Mouse (Mus musculus) heart, adult 8-10 months (tissue): ENCODE measurements around the gene Atg4d. TPM values are rescaled to one million over a fixed set of nuclear protein-coding genes. Genes with fewer than 3 reads are reported as not detected.
A peak's percentile ranks its signal among the peaks of the same experiment; 100 is the strongest.
"Not testable (repeated sequence)": the region's sequence is repeated elsewhere in the genome, so short reads cannot be mapped to it uniquely, and the experiment has no call there.

Experiments used
- DNase-seq: peaks from one replicate; pipeline ENCODE4 v3.0.0; 2022; ENCODE audit warnings: low spot score
- total RNA-seq, 4 experiments: library from RNA; stranded (reverse); gene quantifications; 2 replicates each; pipeline ENCODE4 v1.2.4; 2022

Gene Atg4d
- total RNA-seq, 4 experiments from 2014 or later, result 87.0 to 105 (median 93.5) TPM

DNA sequence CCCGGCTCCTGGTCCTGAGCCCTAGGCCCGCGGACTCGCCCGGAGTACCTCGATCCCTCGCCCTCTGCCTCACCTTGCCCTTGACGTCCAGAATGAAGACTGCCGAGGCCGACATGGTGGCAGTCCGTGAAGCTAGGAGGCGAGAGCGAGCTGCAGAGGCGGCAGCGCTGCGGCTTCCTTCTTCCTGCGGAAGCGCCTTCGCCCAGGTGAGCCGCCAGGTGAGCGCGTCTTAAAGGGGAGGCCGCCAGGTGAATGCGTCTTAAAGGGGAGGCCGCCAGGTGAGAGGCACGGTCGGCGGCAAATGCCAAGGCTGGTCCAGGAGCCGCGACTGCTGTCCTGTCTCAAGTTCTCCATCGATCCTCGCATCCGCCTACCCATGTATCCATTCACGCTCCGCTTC lies 47.0 kb downstream of the Atg4d start, which contains the start of gene Ap1m2:
Gene Ap1m2, minus strand, starts transcription at position 204 of the 400 bp plus-strand sequence.
- no peak for DNase-seq

DNA sequence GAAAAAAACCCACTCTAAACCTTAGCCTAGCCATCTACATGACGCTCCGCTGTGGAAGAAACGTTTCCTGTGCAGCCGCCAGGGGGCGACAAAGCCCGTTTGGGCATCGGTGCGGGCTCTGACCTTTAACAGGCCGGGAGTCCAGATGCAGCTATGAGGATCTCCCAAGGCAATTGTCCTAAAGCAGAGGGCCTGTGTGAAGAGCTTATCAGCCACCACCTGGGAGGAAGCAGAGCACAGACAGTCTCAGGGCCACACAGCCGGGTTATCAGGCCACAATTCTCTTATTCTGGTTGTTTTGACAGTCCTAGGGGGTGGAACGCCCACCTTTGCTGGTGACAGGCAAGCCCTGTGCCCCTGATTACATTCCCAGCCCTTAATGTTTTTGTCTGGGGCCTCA lies 48.3 kb downstream of the Atg4d start:
- DNase-seq, result peak; percentile 89

DNA sequence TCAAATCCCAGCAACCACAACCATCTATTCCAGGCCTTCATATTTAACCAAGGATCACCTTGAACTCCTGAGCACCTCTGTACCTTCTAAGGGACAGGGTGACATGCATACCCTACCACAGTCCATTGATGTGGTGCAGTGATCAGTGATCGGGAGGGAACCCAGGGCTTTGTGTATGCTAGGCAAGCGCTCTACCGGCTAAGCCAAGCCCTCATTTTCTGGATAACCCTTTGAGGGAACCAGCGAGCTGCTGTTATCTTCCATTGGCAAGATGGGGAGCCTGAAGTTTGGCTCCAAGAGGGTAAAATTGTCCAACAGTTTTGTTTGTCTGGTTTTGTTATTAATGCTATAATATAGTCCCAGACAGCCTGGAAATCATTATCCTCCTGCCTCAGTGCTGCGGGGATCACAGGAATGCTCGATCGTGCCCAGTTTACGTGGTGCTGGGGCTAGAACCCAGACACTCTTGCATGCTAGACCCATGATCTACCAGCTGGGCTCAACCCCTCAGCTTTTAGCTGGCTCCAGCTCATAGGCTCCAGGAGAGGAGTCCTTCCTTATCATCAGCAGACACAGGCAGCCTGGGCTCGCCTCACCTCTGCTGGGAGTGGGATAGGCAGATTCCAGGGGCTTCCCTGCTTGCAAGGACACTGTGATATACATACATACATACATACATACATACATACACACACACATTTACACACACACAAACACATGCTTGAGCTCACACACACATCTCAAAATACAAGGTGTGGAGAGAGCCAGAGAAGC lies 49.5 kb downstream of the Atg4d start:
- no peak for DNase-seq

DNA sequence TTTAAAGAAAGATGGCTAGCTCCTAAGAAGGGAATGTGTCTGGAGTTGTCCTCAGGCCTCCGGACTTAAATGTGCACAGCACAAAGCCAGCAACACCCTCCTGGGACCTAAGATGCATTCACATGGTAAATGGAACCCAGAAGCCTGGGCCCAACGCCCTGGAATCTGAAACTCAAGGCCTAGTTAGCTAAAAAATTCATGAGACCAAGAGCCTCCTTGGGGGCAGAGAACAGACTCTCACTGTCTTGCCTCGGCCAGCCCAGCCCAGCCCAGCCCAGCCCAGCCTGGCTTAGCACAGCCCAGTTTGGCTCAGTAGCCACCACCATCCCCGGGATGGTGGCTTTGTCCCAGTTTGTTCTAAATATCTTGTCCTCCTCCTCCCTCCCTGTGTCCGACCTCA lies 50.3 kb downstream of the Atg4d start:
- DNase-seq, result no peak

DNA sequence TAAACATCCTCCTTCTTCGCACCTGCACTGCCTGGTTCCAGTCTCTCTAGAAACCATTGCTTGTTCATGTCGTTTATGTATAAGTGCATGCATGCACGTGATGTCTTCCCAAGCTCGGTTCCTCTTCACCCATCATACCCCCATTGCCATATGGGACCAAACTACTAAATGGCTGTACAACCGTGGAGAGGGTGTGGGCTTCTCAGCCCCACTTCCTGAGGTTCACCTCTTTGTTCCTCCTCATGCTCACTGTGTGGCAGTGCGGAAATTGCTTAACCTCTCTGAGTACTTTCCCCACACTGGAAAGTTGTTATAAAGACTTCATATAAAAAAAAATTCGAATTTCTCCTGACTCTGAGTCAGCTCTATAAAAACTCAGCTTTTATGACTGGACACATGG lies 51.6 kb downstream of the Atg4d start:
- no peak for DNase-seq

DNA sequence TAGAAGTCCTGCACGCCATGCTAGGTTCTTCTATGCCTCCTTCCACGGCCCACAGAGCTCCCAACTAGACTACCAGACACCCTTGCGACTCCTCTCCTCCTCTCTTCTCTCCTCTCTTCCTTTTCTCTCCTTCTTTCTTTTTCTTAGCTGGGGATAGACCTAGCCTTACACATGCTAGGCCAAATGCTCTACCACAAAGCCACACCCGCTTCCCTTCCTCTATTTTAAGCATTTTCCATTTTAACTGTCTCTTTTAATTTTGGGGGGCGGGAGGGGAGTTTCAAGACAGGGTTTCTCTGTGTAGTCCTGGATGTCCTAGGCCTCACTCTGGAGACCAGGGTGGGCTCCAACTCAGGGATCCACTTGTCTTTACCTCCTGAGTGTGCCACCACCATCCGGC lies 53.7 kb downstream of the Atg4d start:
- DNase-seq, result no peak

DNA sequence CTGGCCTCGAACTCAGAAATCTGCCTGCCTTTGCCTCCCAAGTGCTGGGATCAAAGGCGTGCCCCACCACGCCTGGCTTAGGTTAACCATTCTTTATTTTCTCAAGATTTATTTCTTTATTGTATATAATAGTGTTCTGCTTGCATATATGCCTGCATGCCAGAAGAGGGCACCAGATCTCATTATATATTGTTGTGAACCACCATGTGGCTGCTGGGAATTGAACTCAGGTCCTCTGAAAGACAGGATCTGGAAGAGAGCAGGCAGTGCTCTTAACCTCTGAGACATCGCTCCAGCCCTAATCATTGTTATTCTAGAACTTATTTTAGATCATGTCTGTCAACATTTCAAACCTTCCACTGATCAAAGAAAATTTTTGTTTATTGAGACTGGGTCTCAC lies 54.4 kb downstream of the Atg4d start:
- no peak for DNase-seq

DNA sequence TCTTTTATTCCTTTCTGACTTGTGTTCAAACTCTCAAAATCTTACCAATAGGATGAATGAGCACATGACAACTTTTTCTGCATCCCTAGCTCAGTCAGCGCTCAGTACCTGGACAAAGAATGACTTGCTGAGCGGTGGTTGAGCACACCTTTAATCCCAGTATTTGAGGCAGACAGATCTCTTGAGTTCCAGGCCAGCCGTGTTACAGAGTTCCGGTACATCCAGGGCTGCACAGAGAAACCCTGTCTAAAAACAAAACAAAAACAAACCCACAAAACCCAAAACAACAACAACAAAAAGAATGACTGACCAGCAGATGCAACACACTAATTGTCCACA lies 55.2 kb downstream of the Atg4d start:
- DNase-seq, result no peak

DNA sequence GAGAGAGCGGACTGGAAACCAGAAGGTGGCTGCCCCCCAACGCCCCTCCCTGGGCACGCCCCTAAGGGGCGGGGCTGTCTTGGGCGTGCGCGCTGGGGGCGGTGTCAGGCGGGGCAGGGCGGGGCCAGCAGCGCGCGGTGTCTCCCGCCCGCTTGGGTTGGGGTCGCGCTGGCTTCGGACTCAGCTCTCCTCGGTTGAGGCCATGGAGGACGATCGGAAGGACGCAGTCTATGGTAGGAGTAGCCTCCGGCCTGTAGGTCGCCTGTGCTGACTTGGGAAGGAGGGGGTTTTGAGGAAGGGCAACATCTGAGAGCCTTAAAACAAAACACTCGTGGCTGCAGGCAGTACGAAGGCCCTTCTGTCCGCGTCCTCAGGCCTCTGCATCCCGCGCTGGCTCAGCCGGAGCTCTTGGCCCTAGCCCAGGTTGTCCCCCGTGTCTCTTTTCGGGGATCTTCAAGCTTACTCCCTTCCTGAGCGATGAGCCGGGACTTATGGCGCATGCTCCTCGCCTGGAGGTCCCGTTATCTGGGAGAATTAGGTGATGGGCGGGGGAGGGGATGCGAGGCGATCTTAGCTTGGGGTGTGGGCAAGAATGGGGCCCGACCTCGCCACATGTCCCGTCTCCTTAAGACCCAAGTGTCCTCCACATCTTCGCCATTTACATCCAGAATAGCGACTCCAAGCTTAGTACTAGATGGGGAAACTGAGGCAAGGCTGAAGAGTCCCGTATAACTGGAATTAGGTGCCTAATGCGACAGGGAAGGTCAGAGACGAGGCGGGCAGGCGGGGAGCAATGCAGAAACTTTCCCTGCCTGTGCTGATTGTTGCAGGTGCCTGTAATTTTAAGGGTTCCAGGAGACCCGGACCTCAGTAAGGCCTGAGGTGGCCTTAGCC lies 55.8 kb downstream of the Atg4d start, which contains the start of gene Slc44a2:
Gene Slc44a2, plus strand, starts transcription at position 80 of the 894 bp plus-strand sequence.
- peak; percentile 86 for DNase-seq

DNA sequence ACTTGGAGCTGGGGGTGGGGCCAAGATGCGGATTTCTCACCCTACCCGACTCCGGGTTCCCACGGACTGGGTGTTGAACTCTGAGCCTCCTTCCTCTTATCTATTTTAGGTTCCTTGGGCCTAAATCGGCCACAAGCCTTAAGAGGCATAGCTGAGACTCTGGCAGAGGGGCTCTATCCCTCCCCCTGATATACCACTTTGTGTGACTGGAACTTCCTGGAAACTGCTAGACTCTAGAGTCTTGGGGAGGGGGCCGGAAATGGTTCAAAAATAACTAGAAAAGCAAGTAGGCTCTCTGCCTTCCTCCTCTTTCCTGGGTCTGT lies 56.4 kb downstream of the Atg4d start:
- peak; percentile 59 for DNase-seq

DNA sequence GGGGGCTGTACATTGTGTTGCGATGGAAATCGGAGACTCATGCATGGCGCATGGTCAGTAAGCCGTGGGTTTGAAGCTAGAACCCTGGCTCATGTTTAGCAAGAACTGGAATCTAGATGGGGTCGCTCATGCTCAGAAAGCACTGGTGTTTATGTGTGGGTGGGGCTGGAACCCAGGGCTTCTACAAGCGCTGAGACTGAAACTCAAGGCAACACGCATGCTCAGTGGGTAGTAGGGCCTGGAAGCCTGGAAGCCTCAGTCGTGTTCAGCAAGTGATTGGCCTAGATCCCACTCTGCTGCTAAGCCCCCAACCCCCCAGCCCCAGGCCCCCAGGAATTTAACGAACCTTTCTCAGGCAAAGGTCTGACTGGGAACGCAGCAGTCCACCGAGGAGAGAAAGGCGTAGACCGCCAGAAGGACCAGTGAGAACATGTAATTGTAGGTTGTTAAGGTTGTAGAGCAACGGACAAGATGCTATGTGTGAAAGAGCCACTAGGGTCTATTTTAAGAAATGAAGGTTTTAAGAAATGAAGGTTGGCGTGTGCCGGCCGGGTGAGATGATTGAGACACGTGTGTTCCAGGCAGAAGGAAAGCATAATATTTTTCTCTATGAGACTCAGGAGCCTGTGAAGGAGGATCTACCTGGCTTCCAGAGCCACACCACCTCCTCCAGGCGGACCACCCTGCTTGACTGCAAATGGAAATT lies 57.3 kb downstream of the Atg4d start:
- no peak for DNase-seq

DNA sequence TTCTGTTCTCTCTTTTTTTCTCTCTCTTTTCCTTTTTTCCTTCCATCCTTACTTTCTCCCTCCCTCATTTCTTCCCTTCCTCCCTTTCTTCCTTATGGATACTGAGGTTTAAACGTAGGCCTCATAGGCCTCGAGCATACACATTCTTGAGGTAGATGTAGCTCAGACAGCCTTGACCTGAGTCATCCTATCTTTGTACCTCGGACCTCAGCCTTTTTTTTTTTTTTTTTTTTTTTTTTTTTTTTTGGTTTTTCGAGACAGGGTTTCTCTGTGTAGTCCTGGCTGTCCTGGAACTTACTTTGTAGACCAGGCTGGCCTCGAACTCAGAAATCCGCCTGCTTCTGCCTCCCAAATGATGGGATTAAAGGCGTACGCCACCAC lies 57.8 kb downstream of the Atg4d start:
- DNase-seq, result not testable (repeated sequence)

DNA sequence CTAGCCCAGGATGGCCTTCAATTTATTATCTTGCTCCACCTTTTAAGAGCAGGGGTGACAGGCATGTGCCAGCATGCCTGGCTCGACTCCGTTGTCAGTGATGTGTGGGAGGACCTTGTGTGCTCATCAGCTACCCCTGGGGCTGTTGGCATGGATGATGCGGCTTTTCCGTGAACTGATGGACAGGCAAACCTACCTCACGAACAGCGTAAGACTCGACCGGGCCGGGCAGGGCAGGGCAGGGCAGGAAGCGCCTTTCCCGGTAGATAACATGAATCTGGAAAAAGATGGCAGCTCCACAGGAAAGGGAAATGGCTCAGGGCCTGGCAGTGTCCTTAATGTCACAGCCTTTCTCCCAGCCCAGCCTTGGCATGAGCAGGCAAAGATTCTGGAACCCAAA lies 59.2 kb downstream of the Atg4d start:
- DNase-seq, result no peak

Other genes with a start within 250 kb of the Atg4d start
- gene Icam1, start 249.3 kb upstream of the Atg4d start, total RNA-seq, result 10 to 100 TPM in 2 of 4 experiments, 1 to 10 TPM in 2; 7.5 to 11.3 (median 9.9) TPM
- gene Icam4, start 235.9 kb upstream of the Atg4d start, total RNA-seq, result 1 to 10 TPM in 1 of 4 experiments, under 1 TPM in 3; 0.27 to 1.9 (median 0.74) TPM
- gene Icam5, start 233.2 kb upstream of the Atg4d start, total RNA-seq, result under 1 TPM in 1 of 4 experiments, not detected in 3; 0.12 TPM
- gene Zglp1, start 198.2 kb upstream of the Atg4d start, total RNA-seq, result not detected
- under 1 TPM in 1 of 4 experiments, not detected in 3; 0.38 TPM for gene Gm49373, start 192.2 kb upstream of the Atg4d start, total RNA-seq
- gene Fdx1l, start 191.7 kb upstream of the Atg4d start, total RNA-seq, result 10 to 100 TPM; 36.4 to 53.0 (median 41.0) TPM
- gene Gm38431, start 173.3 kb upstream of the Atg4d start, total RNA-seq, result 1 to 10 TPM in 1 of 4 experiments, under 1 TPM in 3; 0.26 to 1.6 (median 0.36) TPM
- 10 to 100 TPM; 25.7 to 26.2 (median 26.0) TPM for gene Raver1, start 173.3 kb upstream of the Atg4d start, total RNA-seq
- 1 to 10 TPM; 8.6 to 9.1 (median 8.7) TPM for gene Tyk2, start 134.1 kb upstream of the Atg4d start, total RNA-seq
- gene Cdc37, start 115.3 kb upstream of the Atg4d start, total RNA-seq, result 100 to 1,000 TPM; 138 to 170 (median 157) TPM
- gene Pde4a, start 99.6 kb upstream of the Atg4d start, total RNA-seq, result 10 to 100 TPM; 48.5 to 75.4 (median 62.1) TPM
- gene Keap1, start 25.9 kb upstream of the Atg4d start, total RNA-seq, result 10 to 100 TPM; 43.6 to 52.1 (median 45.5) TPM
- 1 to 10 TPM; 1.6 to 1.9 (median 1.8) TPM for gene S1pr5, start 16.9 kb upstream of the Atg4d start, total RNA-seq
- 10 to 100 TPM; 16.2 to 18.3 (median 17.3) TPM for gene Kri1, start 22.7 kb downstream of the Atg4d start, total RNA-seq
- 10 to 100 TPM; 15.1 to 17.7 (median 16.7) TPM for gene Cdkn2d, start 26.1 kb downstream of the Atg4d start, total RNA-seq
- gene Ap1m2, start 47.0 kb downstream of the Atg4d start, total RNA-seq, result not detected
- gene Slc44a2, start 55.4 kb downstream of the Atg4d start, total RNA-seq, result 100 to 1,000 TPM in 1 of 4 experiments, 10 to 100 TPM in 3; 90.2 to 124 (median 94.3) TPM
- gene Ilf3, start 102.6 kb downstream of the Atg4d start, total RNA-seq, result 10 to 100 TPM; 28.2 to 31.4 (median 29.8) TPM
- gene Qtrt1, start 146.5 kb downstream of the Atg4d start, total RNA-seq, result 1 to 10 TPM; 7.4 to 9.3 (median 8.9) TPM
- gene Dnm2, start 159.6 kb downstream of the Atg4d start, total RNA-seq, result 10 to 100 TPM; 60.3 to 71.0 (median 61.2) TPM
- 10 to 100 TPM; 46.5 to 51.3 (median 48.9) TPM for gene Tmed1, start 245.0 kb downstream of the Atg4d start, total RNA-seq